Mouse (Mus musculus) liver, embryonic 12.5 days (tissue): ENCODE measurements around the gene Selenbp1. TPM values are rescaled to one million over a fixed set of nuclear protein-coding genes. Genes with fewer than 3 reads are reported as not detected.

Source experiments
- ATAC-seq: fragments of 200-750 bp; cut with Nextera tagmentation; 2 replicates; pipeline ENCODE4 v1.8.0; 2017; ENCODE audit warnings: moderate number of reproducible peaks, mild to moderate bottlenecking, moderate library complexity
- H3K27ac ChIP-seq: fragments of 300-500 bp; sonication (generic); 2 replicates; pipeline ENCODE4 v1.5.1; 2016; ENCODE audit warnings: mild to moderate bottlenecking
- H3K27me3 ChIP-seq: fragments of 300-500 bp; sonication (generic); replicated peaks from 2 replicates; pipeline ENCODE4 v1.6.1; 2016; ENCODE audit warnings: mild to moderate bottlenecking, moderate library complexity
- H3K36me3 ChIP-seq: fragments of 300-500 bp; sonication (generic); 2 replicates; pipeline ENCODE4 v1.6.1; 2016; ENCODE audit warnings: mild to moderate bottlenecking, moderate library complexity
- H3K4me1 ChIP-seq: fragments of 300-500 bp; sonication (generic); 2 replicates; pipeline ENCODE4 v1.6.1; 2016
- H3K4me2 ChIP-seq: fragments of 300-500 bp; sonication (generic); 2 replicates; pipeline ENCODE4 v1.6.1; 2016; ENCODE audit warnings: mild to moderate bottlenecking, moderate library complexity
- H3K4me3 ChIP-seq: fragments of 300-500 bp; sonication (generic); 2 replicates; pipeline ENCODE4 v1.5.1; 2016; ENCODE audit warnings: mild to moderate bottlenecking, moderate library complexity
- H3K9ac ChIP-seq: fragments of 300-500 bp; sonication (generic); 2 replicates; pipeline ENCODE4 v1.6.1; 2016; ENCODE audit warnings: mild to moderate bottlenecking, moderate library complexity
- H3K9me3 ChIP-seq: fragments of 300-500 bp; sonication (generic); replicated peaks from 2 replicates; pipeline ENCODE4 v1.6.1; 2016; ENCODE audit warnings: mild to moderate bottlenecking, moderate library complexity
- WGBS: fragments of 180-500 bp; shearing (Covaris S2); methylation state at CpG from one replicate; pipeline ENCODE4 v1.1.7; 2016; ENCODE audit not compliant: insufficient replicate concordance; 5-methylcytosine and 5-hydroxymethylcytosine counted together
- polyA plus RNA-seq: library from polyadenylated mRNA; unstranded; fragments of >200 nt; fragmentation: Nextera tagmentation; extraction: Ambion mirVana; gene quantifications from 2 replicates; pipeline ENCODE4 v1.2.1, GENCODE M21; 2016

Selenbp1 gene
- polyA plus RNA-seq, 1 experiment from 2014 or later = 54.0 TPM

- 70% methylated on average over 9 of the region's 9 CpGs for WGBS
- ATAC-seq = no peak
- Histone ChIP-seq H3K9me3 (no peaks in the 10 kb centered on the region), H3K27me3 (no peaks in the 10 kb centered on the region), H3K9ac (no peak overlapping the region), H3K36me3 (peaks cover 64% of the 10 kb centered on the region), H3K4me2 (no peak overlapping the region), H3K4me3 (no peak overlapping the region), H3K27ac (no peak overlapping the region), H3K4me1 (peaks cover 33% of the 10 kb centered on the region)
These were observed 56.4 kb downstream of the Selenbp1 start for GRCm38 (mm10) chr3:94989159-94989761.

Other genes with a start within 250 kb of the Selenbp1 start
- 3.0 and 3.3 TPM in 2 replicates for gene Selenbp2, start 239.5 kb upstream of the Selenbp1 start, polyA plus RNA-seq
- gene Cgn, start 146.6 kb upstream of the Selenbp1 start, polyA plus RNA-seq = 8.7 and 9.2 TPM in 2 replicates
- gene Pogz, start 95.5 kb upstream of the Selenbp1 start, polyA plus RNA-seq = 5.2 and 5.3 TPM in 2 replicates
- gene Psmb4, start 46.1 kb upstream of the Selenbp1 start, polyA plus RNA-seq = 207 and 214 TPM in 2 replicates
- gene Rfx5, start 21.0 kb downstream of the Selenbp1 start, polyA plus RNA-seq = 2.6 and 3.6 TPM in 2 replicates
- 12.6 and 13.1 TPM in 2 replicates for gene Pi4kb, start 41.7 kb downstream of the Selenbp1 start, polyA plus RNA-seq
- 12.6 and 14.4 TPM in 2 replicates for gene Zfp687, start 82.4 kb downstream of the Selenbp1 start, polyA plus RNA-seq
- 216 and 229 TPM in 2 replicates for gene Psmd4, start 109.6 kb downstream of the Selenbp1 start, polyA plus RNA-seq
- gene Pip5k1a, start 173.9 kb downstream of the Selenbp1 start, polyA plus RNA-seq = 11.3 and 11.5 TPM in 2 replicates
- gene Vps72, start 178.0 kb downstream of the Selenbp1 start, polyA plus RNA-seq = 53.7 and 56.2 TPM in 2 replicates
- gene Tmod4, start 191.4 kb downstream of the Selenbp1 start, polyA plus RNA-seq = 0.19 and 0.51 TPM in 2 replicates
- gene Scnm1, start 201.0 kb downstream of the Selenbp1 start, polyA plus RNA-seq = 38.2 and 39.7 TPM in 2 replicates
- gene Lysmd1, start 201.0 kb downstream of the Selenbp1 start, polyA plus RNA-seq = 7.9 and 8.6 TPM in 2 replicates
- 5.1 and 5.3 TPM in 2 replicates for gene Tnfaip8l2, start 209.3 kb downstream of the Selenbp1 start, polyA plus RNA-seq
- gene Sema6c, start 227.4 kb downstream of the Selenbp1 start, polyA plus RNA-seq = 1.9 and 2.1 TPM in 2 replicates